Mouse (Mus musculus) stomach, postnatal 0 days (tissue): ENCODE measurements at regions not wholly inside any gene's neighbourhood (a gene's known extent, or its start where the extent isn't known, plus 50 kb on each side); places are given as distances from the start of the nearest gene placed in this dataset.
A peak's percentile ranks its signal among the peaks of the same experiment; 100 is the strongest.

Experiments
- ATAC-seq: fragments of 200-750 bp; cut with Nextera tagmentation; 2 replicates; pipeline ENCODE4 v1.8.0; 2017; ENCODE audit not compliant: low FRiP score, low TSS enrichment
- DNase-seq: peaks from one replicate; pipeline ENCODE4 v3.0.0-alpha.2; 2016; ENCODE audit warnings: low spot score
- H3K27ac ChIP-seq: fragments of 300-500 bp; sonication (generic); replicated peaks from 2 replicates; pipeline ENCODE4 v1.5.1; 2014; ENCODE audit warnings: mild to moderate bottlenecking, control low read depth
- H3K27me3 ChIP-seq: fragments of 300-500 bp; sonication (generic); 2 replicates; pipeline ENCODE4 v1.6.1; 2014; ENCODE audit warnings: low read length; ENCODE audit not compliant: control insufficient read depth, insufficient read depth
- H3K36me3 ChIP-seq: fragments of 300-500 bp; sonication (generic); 2 replicates; pipeline ENCODE4 v1.6.1; 2014; ENCODE audit warnings: low read length, mixed read lengths; ENCODE audit not compliant: control insufficient read depth, insufficient read depth
- H3K4me1 ChIP-seq: fragments of 300-500 bp; sonication (generic); replicated peaks from 2 replicates; pipeline ENCODE4 v1.6.1; 2014; ENCODE audit warnings: antibody characterized with exemption; ENCODE audit not compliant: control insufficient read depth, insufficient read depth
- H3K4me2 ChIP-seq: fragments of 300-500 bp; sonication (generic); replicated peaks from 2 replicates; pipeline ENCODE4 v1.6.1; 2014; ENCODE audit warnings: low read depth, mild to moderate bottlenecking, control low read depth, moderate library complexity
- H3K4me3 ChIP-seq: fragments of 300-500 bp; sonication (generic); 2 replicates; pipeline ENCODE4 v1.5.1; 2014; ENCODE audit warnings: low read depth, low read length, control low read depth
- H3K9ac ChIP-seq: fragments of 300-500 bp; sonication (generic); 2 replicates; pipeline ENCODE4 v1.6.1; 2014; ENCODE audit warnings: mild to moderate bottlenecking, low read length, control low read depth, mixed read lengths
- H3K9me3 ChIP-seq: fragments of 300-500 bp; sonication (generic); 2 replicates; pipeline ENCODE4 v1.6.1; 2016; ENCODE audit warnings: low read length; ENCODE audit not compliant: control insufficient read depth
- CTCF ChIP-seq: IDR thresholded peaks from 2 replicates; pipeline ENCODE4 v1.5.1; 2016; ENCODE audit warnings: antibody characterized with exemption, low read depth, mild to moderate bottlenecking, moderate library complexity
- EP300 ChIP-seq: optimal IDR thresholded peaks from 2 replicates; pipeline ENCODE3; 2016; ENCODE audit warnings: antibody characterized with exemption
- WGBS: fragments of 180-500 bp; shearing (Covaris S2); extraction: QIAGEN DNeasy Blood & Tissue Kit; methylation state at CpG from one replicate; pipeline ENCODE4 v1.1.7; 2014; 5-methylcytosine and 5-hydroxymethylcytosine counted together

DNA sequence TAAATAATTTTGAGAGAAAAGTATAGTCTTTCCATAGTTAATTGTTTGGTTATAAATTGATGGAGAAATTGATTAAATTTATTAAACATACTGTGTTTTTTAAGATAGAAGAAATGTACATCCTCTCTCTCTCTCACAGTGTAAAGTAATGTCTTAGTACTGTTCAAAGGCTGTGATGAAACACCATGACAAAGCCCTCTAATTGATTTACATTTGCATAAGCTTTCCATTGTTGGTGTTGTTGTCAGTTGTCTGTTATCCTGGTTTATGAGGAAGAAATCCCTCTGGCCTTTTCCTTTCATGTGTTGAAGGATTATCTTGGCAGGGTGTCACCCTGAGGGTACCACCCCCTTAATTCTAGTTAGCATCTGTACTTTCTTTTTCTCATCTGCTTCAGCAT is 207.2 kb upstream of the Dmd start:
- Histone ChIP-seq H3K27me3 (no peaks in the 10 kb centered on the region), H3K9me3 (no peaks in the 10 kb centered on the region), H3K4me1 (no peaks in the 10 kb centered on the region), H3K4me3 (no peak overlapping the region), H3K36me3 (no peaks in the 10 kb centered on the region), H3K9ac (no peak overlapping the region), H3K27ac (no peak overlapping the region), H3K4me2 (no peak overlapping the region)
- TF ChIP-seq EP300, result no peak
- no peak for TF ChIP-seq CTCF
- no peak for ATAC-seq
- no peak for DNase-seq

DNA sequence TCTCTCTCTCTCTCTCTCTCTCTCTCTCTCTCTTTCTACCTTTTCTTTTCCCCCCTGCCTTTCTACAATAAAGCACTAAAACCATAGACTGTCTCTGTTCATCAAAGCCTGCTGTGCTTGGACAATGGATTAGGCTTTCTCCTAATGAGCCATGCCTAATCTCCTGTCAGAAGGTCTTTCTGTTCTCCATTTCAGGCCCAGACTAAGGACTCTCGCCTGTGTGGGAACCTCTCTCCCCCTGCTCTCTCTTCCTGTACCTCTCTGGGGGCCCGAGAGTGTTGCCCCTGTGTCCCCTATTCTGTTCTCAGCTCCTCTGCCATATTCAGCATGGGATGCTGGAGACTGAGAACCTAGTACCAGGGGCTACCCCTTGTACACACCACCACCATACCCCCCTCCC is 184.5 kb upstream of the Dmd start:
- no peak overlapping the region for H3K27ac ChIP-seq
- no peaks in the 10 kb centered on the region for H3K4me1 ChIP-seq

DNA sequence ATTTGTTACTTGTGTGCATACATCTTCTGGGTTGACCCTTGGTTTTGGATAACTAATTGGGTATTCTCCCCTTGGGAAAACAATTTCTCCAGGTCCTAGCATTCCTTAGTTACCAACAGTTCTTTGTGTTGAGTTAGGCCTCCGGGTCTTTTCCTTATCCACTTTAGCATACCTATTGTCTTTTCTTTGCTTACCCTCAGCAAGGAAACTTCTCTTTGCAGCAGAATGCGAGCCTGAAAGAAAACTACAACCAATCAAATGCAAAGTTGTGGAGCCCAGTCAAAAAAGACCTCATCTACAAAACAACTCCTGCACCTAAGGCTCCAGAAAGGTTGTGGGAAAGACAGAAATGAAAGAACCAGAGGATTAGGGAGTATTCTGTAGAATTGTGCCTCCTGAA is 139.5 kb upstream of the Dmd start:
- Histone ChIP-seq H3K4me3 (no peak overlapping the region), H3K27ac (no peak overlapping the region), H3K9me3 (no peaks in the 10 kb centered on the region), H3K9ac (no peak overlapping the region), H3K36me3 (no peaks in the 10 kb centered on the region), H3K27me3 (no peaks in the 10 kb centered on the region), H3K4me2 (no peak overlapping the region), H3K4me1 (no peaks in the 10 kb centered on the region)
- no peak for ATAC-seq
- DNase-seq, result no peak
- no peak for TF ChIP-seq EP300
- 35% methylated on average over 2 of the region's 2 CpGs for WGBS

More for the DNA sequence above, 184.5 kb upstream of the Dmd start:
- TF ChIP-seq EP300 (no peak), CTCF (no peak)
- H3K9ac ChIP-seq, result no peak overlapping the region
- no peak overlapping the region for H3K4me3 ChIP-seq
- 57% methylated on average over 2 of the region's 2 CpGs for WGBS
- ATAC-seq, result no peak
- no peaks in the 10 kb centered on the region for H3K27me3 ChIP-seq
- no peak for DNase-seq
- H3K36me3 ChIP-seq, result no peaks in the 10 kb centered on the region
- H3K9me3 ChIP-seq, result no peaks in the 10 kb centered on the region
- H3K4me2 ChIP-seq, result no peak overlapping the region

DNA sequence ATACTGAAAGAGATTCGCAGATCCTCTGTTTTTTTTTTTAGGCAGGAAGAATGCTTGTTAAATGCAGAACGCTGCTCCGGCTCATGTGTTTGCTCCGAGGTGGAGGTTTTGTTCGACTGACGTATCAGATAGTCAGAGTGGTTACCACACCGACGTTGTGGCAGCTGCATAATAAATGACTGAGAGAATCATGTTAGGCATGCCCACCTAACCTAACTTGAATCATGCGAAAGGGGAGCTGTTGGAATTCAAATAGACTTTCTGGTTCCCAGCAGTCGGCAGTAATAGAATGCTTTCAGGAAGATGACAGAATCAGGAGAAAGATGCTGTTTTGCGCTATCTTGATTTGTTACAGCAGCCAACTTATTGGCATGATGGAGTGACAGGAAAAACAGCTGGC is 134.1 kb upstream of the Dmd start:
- H3K9ac ChIP-seq, result no peak overlapping the region
- H3K9me3 ChIP-seq, result no peaks in the 10 kb centered on the region
- H3K27ac ChIP-seq, result no peak overlapping the region
- no peaks in the 10 kb centered on the region for H3K27me3 ChIP-seq
- H3K4me2 ChIP-seq, result peak overlapping the region; percentile 31
- ATAC-seq, result no peak
- H3K4me1 ChIP-seq, result no peaks in the 10 kb centered on the region
- H3K4me3 ChIP-seq, result peak overlapping the region; percentile 21
- no peak for DNase-seq
- no peaks in the 10 kb centered on the region for H3K36me3 ChIP-seq
- TF ChIP-seq CTCF (no peak), EP300 (no peak)
- 23% methylated on average over 11 of the region's 11 CpGs for WGBS

DNA sequence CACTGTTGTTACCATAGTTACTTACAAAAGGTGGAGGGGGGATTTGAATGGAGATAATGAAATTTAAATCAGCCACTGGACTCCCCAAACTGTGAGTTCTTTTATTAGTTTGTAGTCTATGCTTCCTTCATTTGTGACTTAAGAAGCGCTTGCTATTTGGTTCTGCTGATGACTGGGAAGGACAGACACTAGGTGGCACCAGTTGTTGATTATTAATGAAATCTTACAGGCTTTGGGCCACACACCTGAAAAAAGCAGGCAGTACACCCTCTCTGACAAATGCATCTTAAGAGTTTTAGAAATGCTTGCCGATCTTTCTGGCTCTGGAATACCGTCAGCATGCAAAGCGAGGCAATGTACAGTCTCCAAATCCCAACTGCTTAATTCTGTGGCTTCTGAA is 131.6 kb upstream of the Dmd start:
- H3K4me1 ChIP-seq, result no peaks in the 10 kb centered on the region
- WGBS, result 44% methylated on average over 4 of the region's 4 CpGs
- no peaks in the 10 kb centered on the region for H3K36me3 ChIP-seq
- no peak overlapping the region for H3K27ac ChIP-seq
- no peak overlapping the region for H3K4me3 ChIP-seq
- ATAC-seq (no peak), DNase-seq (no peak)
- no peaks in the 10 kb centered on the region for H3K9me3 ChIP-seq
- no peak overlapping the region for H3K9ac ChIP-seq
- no peak overlapping the region for H3K4me2 ChIP-seq
- TF ChIP-seq EP300 (no peak), CTCF (peak; percentile 52)
- H3K27me3 ChIP-seq, result no peaks in the 10 kb centered on the region

DNA sequence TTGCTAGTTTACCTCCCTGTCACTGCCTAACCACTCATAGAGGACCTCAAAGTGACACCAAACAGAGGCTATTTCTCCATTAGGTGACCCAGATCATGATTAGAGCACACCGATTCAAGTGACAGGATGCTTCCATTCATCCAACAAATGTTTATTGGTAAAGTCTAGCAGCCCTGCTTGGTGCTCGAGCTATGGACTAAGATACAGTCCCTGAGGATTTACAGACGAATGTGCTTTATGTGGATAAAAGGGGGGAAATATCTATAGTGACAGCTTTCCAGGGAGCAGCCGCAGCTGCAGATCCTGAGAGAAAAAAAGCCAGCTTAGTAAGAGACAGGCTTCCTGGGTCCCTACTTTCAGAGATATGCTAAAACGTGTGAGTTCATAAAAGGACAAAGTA is 125.1 kb upstream of the Dmd start:
- Histone ChIP-seq H3K9ac (no peak overlapping the region), H3K27me3 (no peaks in the 10 kb centered on the region), H3K36me3 (no peaks in the 10 kb centered on the region), H3K27ac (no peak overlapping the region), H3K4me1 (no peaks in the 10 kb centered on the region), H3K4me2 (no peak overlapping the region), H3K9me3 (no peaks in the 10 kb centered on the region), H3K4me3 (no peak overlapping the region)
- ATAC-seq, result no peak
- DNase-seq, result no peak
- WGBS, result 41% methylated on average over 5 of the region's 5 CpGs
- TF ChIP-seq EP300, result no peak
- no peak for TF ChIP-seq CTCF

DNA sequence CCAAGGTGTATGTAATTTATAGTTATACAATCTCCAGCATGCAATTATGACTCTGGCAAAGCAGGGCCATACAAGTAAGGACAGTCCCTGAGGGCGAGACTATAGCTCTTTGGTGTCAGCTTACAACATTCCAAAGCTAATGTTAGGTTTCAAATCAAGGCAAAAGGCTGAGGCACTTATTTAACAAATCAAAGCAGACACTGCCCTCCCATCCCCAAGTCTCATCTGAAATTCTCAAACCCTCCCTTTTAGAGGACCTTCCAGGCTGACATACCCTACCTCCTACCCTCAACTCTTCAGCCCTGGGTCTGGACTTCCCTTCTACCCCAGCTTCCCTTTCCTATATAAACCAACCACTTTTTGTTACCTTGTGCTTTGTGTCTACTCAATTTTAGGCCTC is 82.6 kb upstream of the Dmd start:
- Histone ChIP-seq H3K27me3 (no peaks in the 10 kb centered on the region), H3K4me1 (no peaks in the 10 kb centered on the region), H3K36me3 (no peaks in the 10 kb centered on the region), H3K9ac (no peak overlapping the region), H3K4me3 (no peak overlapping the region), H3K27ac (no peak overlapping the region), H3K4me2 (no peak overlapping the region), H3K9me3 (no peaks in the 10 kb centered on the region)
- 50% methylated on average over 1 of the region's 1 CpGs for WGBS
- DNase-seq (no peak), ATAC-seq (no peak)
- TF ChIP-seq CTCF, result no peak
- no peak for TF ChIP-seq EP300
